Mouse (Mus musculus): ENCODE data around the gene Nup188.
A peak's percentile ranks its signal among the peaks of the same experiment; 100 is the strongest.

Nup188 gene

GRCm38 (mm10) chr2:30351149-30351548, 65.0 kb downstream of the Nup188 start:
- no peak for DNase-seq (ENCODE audit: low spot score in 2 of 2)

GRCm38 (mm10) chr2:30355861-30356260, 69.7 kb downstream of the Nup188 start:
- DNase-seq (ENCODE audit: low spot score in 2 of 2) = no peak

- DNase-seq (ENCODE audit: low spot score in 2 of 2) = no peak
Measured at GRCm38 (mm10) chr2:30356266-30356665, 70.1 kb downstream of the Nup188 start.

- no peak for DNase-seq (ENCODE audit: low spot score in 2 of 2)
Measured at GRCm38 (mm10) chr2:30356906-30357305, 70.7 kb downstream of the Nup188 start.

GRCm38 (mm10) chr2:30357552-30358510, 71.6 kb downstream of the Nup188 start:
- peak in 1 of 2 experiments; percentile 47 for DNase-seq (ENCODE audit: low spot score in 2 of 2)

- DNase-seq (ENCODE audit: low spot score in 2 of 2) = peak; percentile 63 to 81
Measured at GRCm38 (mm10) chr2:30358533-30359531, 72.6 kb downstream of the Nup188 start, which contains the start of gene Sh3glb2. Sh3glb2 (minus strand) TSS chr2:30359337.

- DNase-seq (ENCODE audit: low spot score in 2 of 2) = no peak
Measured at GRCm38 (mm10) chr2:30360626-30361025, 74.4 kb downstream of the Nup188 start.

GRCm38 (mm10) chr2:30362865-30363264, 76.7 kb downstream of the Nup188 start:
- DNase-seq (ENCODE audit: low spot score in 2 of 2) = no peak

GRCm38 (mm10) chr2:30363773-30364650, 77.8 kb downstream of the Nup188 start, which contains the start of gene Miga2:
Miga2 (plus strand) TSS chr2:30364233.
- DNase-seq (ENCODE audit: low spot score in 2 of 2) = peak; percentile 98 to 99

- no peak for DNase-seq (ENCODE audit: low spot score in 2 of 2)
Measured at GRCm38 (mm10) chr2:30365281-30366069, 79.3 kb downstream of the Nup188 start.

GRCm38 (mm10) chr2:30366203-30366602, 80.0 kb downstream of the Nup188 start:
- no peak for DNase-seq (ENCODE audit: low spot score in 2 of 2)

- no peak for DNase-seq (ENCODE audit: low spot score in 2 of 2)
Measured at GRCm38 (mm10) chr2:30371544-30371943, 85.3 kb downstream of the Nup188 start.

GRCm38 (mm10) chr2:30372726-30373125, 86.5 kb downstream of the Nup188 start:
- no peak for DNase-seq (ENCODE audit: low spot score in 2 of 2)

GRCm38 (mm10) chr2:30375893-30376292, 89.7 kb downstream of the Nup188 start:
- DNase-seq (ENCODE audit: low spot score in 2 of 2) = no peak

- DNase-seq (ENCODE audit: low spot score in 2 of 2) = no peak
Measured at GRCm38 (mm10) chr2:30377721-30378120, 91.5 kb downstream of the Nup188 start.

- DNase-seq (ENCODE audit: low spot score in 2 of 2) = no peak
Measured at GRCm38 (mm10) chr2:30379307-30379706, 93.1 kb downstream of the Nup188 start.

- no peak for DNase-seq (ENCODE audit: low spot score in 2 of 2)
Measured at GRCm38 (mm10) chr2:30380564-30381376, 94.6 kb downstream of the Nup188 start.

GRCm38 (mm10) chr2:30381377-30381725, 95.2 kb downstream of the Nup188 start:
- peak in 1 of 2 experiments; percentile 12 for DNase-seq (ENCODE audit: low spot score in 2 of 2)

- no peak for DNase-seq (ENCODE audit: low spot score in 2 of 2)
Measured at GRCm38 (mm10) chr2:30384814-30385213, 98.6 kb downstream of the Nup188 start.
